Mouse (Mus musculus) MEL (cell line): Measurements from ENCODE around the gene Isg20l2. TPM values are rescaled to one million over a fixed set of nuclear protein-coding genes. Genes with fewer than 3 reads are reported as not detected.

ENCODE experiments used
- DNase-seq: peaks from one replicate; pipeline ENCODE4 v3.0.0; 2011; ENCODE audit warnings: low read depth, low spot score
- H3K27ac ChIP-seq: 2 replicates; pipeline ENCODE4 v1.5.1; 2012; ENCODE audit warnings: low read depth, mild to moderate bottlenecking, control low read depth, low read length, moderate library complexity; ENCODE audit not compliant: control insufficient read depth
- H3K27me3 ChIP-seq, 2 experiments: fragments of 150-350 bp in 1 of 2; sonication (generic) in 1 of 2; 2 replicates each; pipeline ENCODE4 v1.6.1; 2012; ENCODE audit warnings: low read length in 2 of 2, mild to moderate bottlenecking in 2 of 2, improper control_type of control experiment in 1 of 2, moderate library complexity in 1 of 2; ENCODE audit not compliant: insufficient read depth in 2 of 2, control insufficient read depth in 1 of 2
- H3K36me3 ChIP-seq, 2 experiments: 2 replicates each; pipeline ENCODE4 v1.6.1; 2012 to 2014; ENCODE audit warnings: low read length in 2 of 2, improper control_type of control experiment in 1 of 2, inconsistent platforms in 1 of 2, mild to moderate bottlenecking in 1 of 2; ENCODE audit not compliant: insufficient read depth in 2 of 2, control insufficient read depth in 1 of 2
- H3K4me1 ChIP-seq, 2 experiments: fragments of 150-350 bp in 1 of 2; sonication (generic) in 1 of 2; 2 replicates each; pipeline ENCODE4 v1.6.1; 2012; ENCODE audit warnings: low read length in 2 of 2, improper control_type of control experiment in 1 of 2, mild to moderate bottlenecking in 1 of 2; ENCODE audit not compliant: insufficient read depth in 2 of 2, control insufficient read depth in 1 of 2
- H3K4me3 ChIP-seq, 2 experiments: fragments of 150-350 bp in 1 of 2; sonication (generic) in 1 of 2; 2 replicates each; pipeline ENCODE4 v1.5.1; 2012; ENCODE audit warnings: low read depth in 2 of 2, low read length in 2 of 2, mild to moderate bottlenecking in 2 of 2, moderate library complexity in 2 of 2, control low read depth in 1 of 2, improper control_type of control experiment in 1 of 2; ENCODE audit not compliant: control insufficient read depth in 1 of 2, insufficient read depth in 1 of 2
- H3K79me2 ChIP-seq: 2 replicates; pipeline ENCODE4 v1.6.1; 2012; ENCODE audit warnings: mild to moderate bottlenecking, low read length, moderate library complexity; ENCODE audit not compliant: control insufficient read depth, poor library complexity, insufficient read depth
- H3K9ac ChIP-seq: 2 replicates; pipeline ENCODE4 v1.6.1; 2012; ENCODE audit warnings: low read depth, mild to moderate bottlenecking, control low read depth, low read length, moderate library complexity; ENCODE audit not compliant: control insufficient read depth, poor library complexity, severe bottlenecking
- H3K9me3 ChIP-seq: fragments of 150-350 bp; sonication (generic); replicated peaks from 2 replicates; pipeline ENCODE4 v1.6.1; 2012; ENCODE audit warnings: mild to moderate bottlenecking, low read length, improper control_type of control experiment, moderate library complexity; ENCODE audit not compliant: insufficient read depth
- BHLHE40 ChIP-seq: IDR thresholded peaks from 2 replicates; pipeline ENCODE4 v1.6.1; 2012; ENCODE audit warnings: low read depth, mild to moderate bottlenecking, inconsistent platforms, low read length, improper control_type of control experiment, borderline replicate concordance
- CHD2 ChIP-seq: IDR thresholded peaks from 2 replicates; pipeline ENCODE4 v1.6.1; 2011; ENCODE audit warnings: low read length, improper control_type of control experiment
- GABPA ChIP-seq: IDR thresholded peaks from 2 replicates; pipeline ENCODE4 v1.6.1; 2012; ENCODE audit warnings: low read depth, mild to moderate bottlenecking, inconsistent platforms, low read length, improper control_type of control experiment, moderate library complexity
- HCFC1 ChIP-seq: IDR thresholded peaks from 2 replicates; pipeline ENCODE4 v1.6.1; 2012; ENCODE audit warnings: low read depth, mild to moderate bottlenecking, inconsistent platforms, low read length, improper control_type of control experiment, moderate library complexity
- JUND ChIP-seq: IDR thresholded peaks from 2 replicates; pipeline ENCODE4 v1.6.1; 2011; ENCODE audit warnings: low read depth, mild to moderate bottlenecking, improper control_type of control experiment, low read length
- KAT2A ChIP-seq: conservative IDR thresholded peaks from 2 replicates; pipeline ENCODE4 v1.6.1; 2012; ENCODE audit warnings: low read depth, low read length, improper control_type of control experiment, inconsistent platforms
- MAFK ChIP-seq: IDR thresholded peaks from 2 replicates; pipeline ENCODE4 v1.6.1; 2011; ENCODE audit warnings: low read depth, mild to moderate bottlenecking, low read length, improper control_type of control experiment, borderline replicate concordance
- MAX ChIP-seq: IDR thresholded peaks from 2 replicates; pipeline ENCODE4 v1.6.1; 2011; ENCODE audit warnings: low read length, improper control_type of control experiment
- MAZ ChIP-seq: IDR thresholded peaks from 2 replicates; pipeline ENCODE4 v1.6.1; 2012; ENCODE audit warnings: low read depth, mild to moderate bottlenecking, inconsistent platforms, low read length, improper control_type of control experiment
- MEF2A ChIP-seq: IDR thresholded peaks from 2 replicates; pipeline ENCODE4 v1.6.1; 2014; ENCODE audit warnings: low read depth, mild to moderate bottlenecking, inconsistent platforms, low read length, improper control_type of control experiment; ENCODE audit not compliant: poor library complexity, insufficient replicate concordance, severe bottlenecking; ENCODE audit errors: extremely low read depth
- MXI1 ChIP-seq: IDR thresholded peaks from 2 replicates; pipeline ENCODE4 v1.6.1; 2011; ENCODE audit warnings: mild to moderate bottlenecking, low read depth, low read length, improper control_type of control experiment
- MYB ChIP-seq: IDR thresholded peaks from 2 replicates; pipeline ENCODE4 v1.6.1; 2011; ENCODE audit warnings: mild to moderate bottlenecking, low read depth, low read length, improper control_type of control experiment
- NRF1 ChIP-seq: IDR thresholded peaks from 2 replicates; pipeline ENCODE4 v1.6.1; 2014; ENCODE audit warnings: low read depth, mild to moderate bottlenecking, inconsistent platforms, low read length, improper control_type of control experiment, moderate library complexity; ENCODE audit not compliant: poor library complexity, insufficient read depth, severe bottlenecking
- POLR2A ChIP-seq, 2 experiments: IDR thresholded peaks; 2 replicates each; pipeline ENCODE4 v1.6.1; 2011 to 2012; ENCODE audit warnings: low read length in 2 of 2, mild to moderate bottlenecking in 2 of 2, control low read depth in 1 of 2, improper control_type of control experiment in 1 of 2, low read depth in 1 of 2, moderate library complexity in 1 of 2; ENCODE audit not compliant: control insufficient read depth in 1 of 2, insufficient read depth in 1 of 2, poor library complexity in 1 of 2
- POLR2AphosphoS5 ChIP-seq: IDR thresholded peaks from 2 replicates; pipeline ENCODE4 v1.6.1; 2012; ENCODE audit warnings: low read depth, borderline replicate concordance, mild to moderate bottlenecking, inconsistent platforms, low read length, moderate library complexity, mixed read lengths
- SIN3A ChIP-seq: IDR thresholded peaks from 2 replicates; pipeline ENCODE4 v1.6.1; 2012; ENCODE audit warnings: low read length, improper control_type of control experiment, inconsistent platforms
- TAL1 ChIP-seq: IDR thresholded peaks from 2 replicates; pipeline ENCODE4 v1.6.1; 2012; ENCODE audit warnings: mild to moderate bottlenecking, inconsistent platforms, low read length, moderate library complexity, mixed read lengths
- TBP ChIP-seq: IDR thresholded peaks from 2 replicates; pipeline ENCODE4 v1.8.0; 2011; ENCODE audit warnings: low read depth, low read length, improper control_type of control experiment
- USF1 ChIP-seq: IDR thresholded peaks from 2 replicates; pipeline ENCODE4 v1.6.1; 2014; ENCODE audit warnings: low read depth, mild to moderate bottlenecking, inconsistent platforms, low read length, improper control_type of control experiment, moderate library complexity
- USF2 ChIP-seq, 2 experiments: IDR thresholded peaks; 2 replicates each; pipeline ENCODE4 v1.6.1; 2011 to 2012; ENCODE audit warnings: improper control_type of control experiment in 2 of 2, low read length in 2 of 2, borderline replicate concordance in 1 of 2, inconsistent platforms in 1 of 2, low read depth in 1 of 2, mild to moderate bottlenecking in 1 of 2; ENCODE audit not compliant: insufficient read depth in 1 of 2
- ZKSCAN1 ChIP-seq: IDR thresholded peaks from 2 replicates; pipeline ENCODE4 v1.6.1; 2012; ENCODE audit warnings: low read depth, mild to moderate bottlenecking, inconsistent platforms, low read length, improper control_type of control experiment, moderate library complexity
- ZNF384 ChIP-seq: IDR thresholded peaks from 2 replicates; pipeline ENCODE4 v1.6.1; 2012; ENCODE audit warnings: low read depth, mild to moderate bottlenecking, inconsistent platforms, low read length, improper control_type of control experiment
- polyA plus RNA-seq, 2 experiments: library from polyadenylated mRNA; stranded (reverse) in 1 of 2; unstranded in 1 of 2; fragments of >175 nt in 1 of 2; fragments of >200 nt in 1 of 2; gene quantifications; 2 replicates each; pipeline versions ENCODE4 v1.2.1 to v1.2.4; 2012; ENCODE audit warnings: low replicate concordance in 2 of 2, low read depth in 1 of 2; ENCODE audit not compliant: insufficient read length in 2 of 2, insufficient read depth in 1 of 2, missing spikeins in 1 of 2
- total RNA-seq: library from RNA; depleted of rRNA; stranded (reverse); fragments of 300-350 nt; gene quantifications from 2 replicates; pipeline ENCODE4 v1.2.3, GENCODE M21; 2012

The Isg20l2 gene
- total and polyA plus RNA-seq, 3 experiments, result 45.0 to 71.8 TPM; not detected in 1

DNA sequence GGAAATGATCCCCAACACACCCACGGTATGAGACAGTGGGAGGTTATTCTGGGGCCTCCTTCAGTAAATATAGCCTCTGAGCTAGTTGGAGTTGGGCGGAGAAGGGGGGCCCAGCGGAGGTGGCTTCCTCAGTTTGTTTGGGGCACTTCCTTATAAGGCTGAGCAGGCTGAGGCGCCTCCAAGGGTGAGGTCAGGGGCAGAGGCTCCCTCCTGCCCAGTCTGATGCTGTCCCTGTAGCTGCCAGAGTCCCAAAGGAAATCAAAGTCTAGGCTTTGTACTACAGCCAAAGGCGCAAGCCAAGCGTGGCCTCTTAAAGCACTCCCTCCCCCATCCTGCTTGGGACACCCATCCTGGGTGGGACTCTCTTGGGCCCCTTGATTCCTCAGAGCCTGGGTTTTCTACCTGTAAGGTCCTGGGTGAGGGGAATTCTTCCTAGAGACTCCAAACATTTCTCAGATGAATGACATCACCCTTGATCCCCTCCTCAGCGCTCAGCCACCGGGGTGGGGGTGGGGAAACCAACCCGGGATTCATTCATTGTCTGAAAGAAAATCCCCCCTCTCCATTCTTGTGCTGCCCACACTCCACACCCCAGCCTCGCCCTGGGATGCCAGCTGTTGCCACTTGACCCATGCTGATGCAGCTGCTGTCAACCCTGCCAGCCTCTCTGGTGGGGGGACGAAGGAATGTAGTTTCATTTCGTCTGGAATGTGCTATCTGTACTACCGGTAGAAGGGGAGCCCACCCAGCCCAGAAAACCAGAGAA, 52.9 kb downstream of the Isg20l2 start:
- H3K9me3 ChIP-seq, result no peaks in the 10 kb centered on the region
- no peaks in the 10 kb centered on the region; a peak in 1 of 4 replicates for H3K4me1 ChIP-seq
- H3K4me3 ChIP-seq, result peak overlapping the region; percentile 9 to 38; a peak in 3 of 4 replicates
- TF ChIP-seq POLR2AphosphoS5 (no peak), USF2 (IDR thresholded peaks at IDR 0.05; ENCODE audit: borderline replicate concordance in 1 of 2, insufficient read depth in 1 of 2, low read depth in 1 of 2, low read length in 2 of 2) (no peak), NRF1 (no peak)
- no peaks in the 10 kb centered on the region for H3K36me3 ChIP-seq
- H3K27me3 ChIP-seq, result peaks cover 2 to 12% of the 10 kb centered on the region in 2 experiments; a peak in 3 of 4 replicates
- H3K79me2 ChIP-seq, result no peaks in the 10 kb centered on the region
- DNase-seq, result peak; percentile 23
- no peak overlapping the region for H3K9ac ChIP-seq
- H3K27ac ChIP-seq, result no peak overlapping the region

DNA sequence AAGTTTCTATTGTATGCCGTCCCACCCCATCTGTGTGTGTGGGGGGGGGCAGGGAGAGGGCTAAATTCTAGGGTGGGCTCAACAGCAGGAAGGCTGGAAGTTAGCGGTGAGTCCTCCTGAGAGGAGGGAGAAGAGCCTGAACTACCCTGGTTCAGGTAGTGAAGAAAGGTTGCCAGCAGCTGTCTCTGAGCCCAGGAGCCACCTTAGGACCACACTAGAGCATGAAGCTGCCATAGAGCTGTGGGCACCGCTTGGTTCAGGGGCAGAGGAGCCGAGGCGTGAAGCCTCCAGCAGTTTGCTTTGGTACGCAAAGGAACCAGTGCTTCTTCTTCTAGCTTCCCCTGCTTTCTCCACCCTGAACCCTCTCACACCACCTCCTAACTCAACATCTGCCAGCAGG, 53.5 kb downstream of the Isg20l2 start:
- H3K4me1 ChIP-seq, result no peaks in the 10 kb centered on the region; a peak in 2 of 4 replicates
- TF ChIP-seq SIN3A, result no peak
- no peak for TF ChIP-seq POLR2AphosphoS5
- TF ChIP-seq TBP, result no peak
- TF ChIP-seq GABPA, result no peak
- no peak for TF ChIP-seq TAL1
- no peak for TF ChIP-seq MXI1
- TF ChIP-seq MAX, result no peak
- TF ChIP-seq KAT2A, result no peak
- TF ChIP-seq MAZ, result no peak
- TF ChIP-seq JUND, result no peak
- no peak for TF ChIP-seq HCFC1
- TF ChIP-seq MYB, result no peak
- no peak for TF ChIP-seq POLR2A (IDR thresholded peaks at IDR 0.05; ENCODE audit: control insufficient read depth in 1 of 2, insufficient read depth in 1 of 2, low read depth in 1 of 2, low read length in 2 of 2, poor library complexity in 1 of 2)
- TF ChIP-seq ZKSCAN1, result no peak
- no peak for TF ChIP-seq ZNF384
- no peak for TF ChIP-seq USF1
- TF ChIP-seq MAFK, result no peak
- TF ChIP-seq MEF2A, result no peak
- TF ChIP-seq BHLHE40, result no peak
- TF ChIP-seq CHD2, result no peak
- H3K9ac ChIP-seq, result no peak overlapping the region
- H3K27me3 ChIP-seq, result peaks cover 2 to 9% of the 10 kb centered on the region in 2 experiments; a peak in 3 of 4 replicates
- H3K4me3 ChIP-seq, result peak overlapping the region; percentile 9 to 38; a peak in 3 of 4 replicates
- H3K36me3 ChIP-seq, result no peaks in the 10 kb centered on the region; a peak in 1 of 4 replicates
- H3K27ac ChIP-seq, result no peak overlapping the region
- DNase-seq, result no peak
- no peaks in the 10 kb centered on the region for H3K79me2 ChIP-seq
- no peaks in the 10 kb centered on the region for H3K9me3 ChIP-seq
